Mouse (Mus musculus): ENCODE data around the gene Ppp4r2.
A peak's percentile ranks its signal among the peaks of the same experiment; 100 is the strongest.

Ppp4r2 gene

DNA sequence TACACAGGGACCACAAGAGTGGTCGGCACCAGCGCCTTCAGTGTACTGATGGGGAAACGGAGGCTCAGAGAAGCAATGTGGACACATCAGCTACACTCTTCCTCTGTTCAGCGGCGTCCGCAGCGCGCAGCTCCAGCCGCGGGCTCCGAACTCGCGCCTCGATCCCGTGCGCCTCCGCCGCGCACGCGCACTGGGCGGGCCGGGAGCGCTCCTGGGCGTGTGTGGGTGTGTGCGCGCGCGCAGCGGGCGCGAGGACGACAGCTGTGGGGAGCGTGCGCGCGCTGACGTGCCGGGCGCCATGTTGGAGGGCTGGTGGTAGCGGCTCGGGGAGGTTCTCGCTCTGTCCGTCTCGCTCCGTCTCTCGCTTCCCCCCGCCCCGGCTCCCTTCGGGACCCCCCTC lies at the start of gene Ppp4r2:
Ppp4r2 (plus strand) TSS at position 268 of the 400 bp plus-strand sequence.
- peak; percentile 94 to 96 for DNase-seq

GRCm38 (mm10) chr6:100787726-100788125 lies 45.7 kb upstream of the Ppp4r2 start:
- DNase-seq, result no peak

- no peak for DNase-seq
Measured at GRCm38 (mm10) chr6:100789161-100789560, 44.3 kb upstream of the Ppp4r2 start.

- DNase-seq, result no peak
Measured at GRCm38 (mm10) chr6:100792055-100792659, 41.3 kb upstream of the Ppp4r2 start.

GRCm38 (mm10) chr6:100792973-100793769 lies 40.3 kb upstream of the Ppp4r2 start:
- DNase-seq, result peak in 1 of 2 experiments; percentile 11

DNA sequence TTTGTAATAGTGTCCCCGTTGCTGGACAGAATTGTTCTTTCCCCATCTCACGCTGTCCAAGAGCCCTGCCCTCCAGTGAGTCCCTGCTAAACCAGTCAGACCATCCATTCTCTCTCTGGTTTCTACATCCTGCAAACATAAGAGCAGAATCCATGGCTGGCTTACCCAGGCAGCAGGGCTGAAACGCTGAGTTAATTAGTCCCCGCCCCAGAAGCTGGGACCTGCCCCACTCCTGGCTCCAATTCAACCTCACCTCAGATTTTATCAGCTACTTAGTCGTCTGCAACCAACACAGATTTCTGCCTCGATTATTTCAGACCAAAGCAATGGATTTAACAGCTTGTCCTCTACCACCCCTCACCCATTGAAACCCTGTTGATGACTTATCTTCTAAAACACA lies 37.6 kb upstream of the Ppp4r2 start:
- DNase-seq, result no peak

DNA sequence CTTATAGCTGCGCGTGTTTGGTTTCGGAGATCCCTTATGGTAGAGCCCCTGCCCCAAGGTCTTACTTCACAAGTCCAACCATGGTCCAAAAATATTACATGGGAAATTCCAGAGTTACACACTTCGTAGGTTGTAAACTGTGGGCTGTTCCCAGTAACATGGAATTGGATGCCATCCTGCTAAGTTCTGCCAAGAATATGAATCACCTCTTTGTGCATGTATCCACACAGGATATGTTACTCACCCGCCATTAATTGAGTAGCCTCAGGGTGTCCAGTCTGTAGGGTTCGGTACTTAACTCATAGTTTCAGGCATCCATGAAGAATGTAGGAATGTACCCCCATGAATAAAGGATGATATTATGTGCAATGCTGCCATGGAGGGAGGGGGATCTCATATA lies 34.1 kb upstream of the Ppp4r2 start:
- DNase-seq, result no peak

- DNase-seq, result no peak
Measured at GRCm38 (mm10) chr6:100799766-100800165, 33.7 kb upstream of the Ppp4r2 start.

DNA sequence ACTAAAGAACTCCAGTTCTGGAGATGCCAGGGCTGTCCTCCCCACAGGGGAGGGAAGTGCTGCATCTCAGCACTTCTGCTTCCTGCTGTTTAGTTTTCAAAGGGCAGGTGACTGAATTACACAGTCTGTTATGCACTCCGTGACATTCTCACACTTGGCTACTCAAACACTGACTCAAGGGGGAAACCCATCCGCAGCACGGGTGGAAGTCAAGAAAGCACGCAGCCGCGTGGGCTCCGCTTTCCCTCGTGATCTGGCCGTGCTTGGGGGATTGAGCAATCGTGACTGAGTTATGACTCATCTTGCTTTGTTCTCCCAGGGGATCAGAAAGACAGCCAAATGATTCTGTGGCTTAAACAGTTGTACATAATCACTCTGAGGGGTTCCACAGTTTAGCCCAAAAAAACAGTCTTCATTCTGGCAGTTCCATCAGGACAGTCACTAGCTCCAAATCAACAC lies 32.9 kb upstream of the Ppp4r2 start:
- peak; percentile 31 to 37 for DNase-seq

GRCm38 (mm10) chr6:100802381-100803083 lies 30.9 kb upstream of the Ppp4r2 start:
- DNase-seq, result peak; percentile 39 to 46

GRCm38 (mm10) chr6:100803250-100803649 lies 30.2 kb upstream of the Ppp4r2 start:
- no peak for DNase-seq

GRCm38 (mm10) chr6:100807187-100807586 lies 26.2 kb upstream of the Ppp4r2 start:
- no peak for DNase-seq

DNA sequence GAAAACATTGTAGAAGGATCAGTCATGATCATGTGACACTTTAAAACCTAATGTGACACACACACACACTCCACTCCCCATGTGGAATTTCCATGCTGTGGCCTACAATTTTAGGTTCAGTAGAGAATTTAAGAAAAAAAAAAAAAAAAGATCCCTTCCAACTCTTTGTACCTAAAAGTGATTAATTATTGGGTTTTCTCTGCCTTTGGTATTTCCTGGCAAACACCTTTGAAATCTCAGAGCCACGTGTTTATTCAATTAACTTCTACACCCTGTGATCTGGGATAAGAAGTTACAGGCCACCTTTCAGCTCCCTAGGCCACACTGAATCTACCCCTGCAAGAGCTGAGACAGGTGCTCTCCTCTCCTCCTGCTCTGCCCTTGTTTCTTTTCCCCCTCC lies 25.7 kb upstream of the Ppp4r2 start:
- no peak for DNase-seq

- DNase-seq, result no peak
Measured at GRCm38 (mm10) chr6:100808221-100808778, 25.1 kb upstream of the Ppp4r2 start.

GRCm38 (mm10) chr6:100810117-100810516 lies 23.3 kb upstream of the Ppp4r2 start:
- no peak for DNase-seq

- no peak for DNase-seq
Measured at GRCm38 (mm10) chr6:100811731-100812130, 21.7 kb upstream of the Ppp4r2 start.

DNA sequence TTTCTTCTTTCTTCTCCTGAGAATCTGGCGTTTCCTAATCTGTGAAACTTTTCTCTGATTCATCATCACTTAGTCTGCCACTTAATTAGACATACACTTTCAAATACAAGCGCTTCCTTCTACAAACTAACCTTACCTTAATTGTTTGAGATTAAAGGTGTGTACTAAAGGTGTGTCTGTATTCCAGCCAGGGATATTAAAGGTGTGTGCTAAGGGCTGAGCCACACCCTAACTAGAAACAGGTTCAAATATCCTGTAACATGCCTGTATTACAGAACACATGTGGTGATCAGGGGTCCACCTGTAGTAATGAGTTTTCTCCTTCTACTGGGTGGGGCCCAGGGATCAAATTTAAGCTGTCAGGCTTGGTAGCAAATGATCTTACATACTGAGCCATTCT lies 12.1 kb upstream of the Ppp4r2 start:
- no peak for DNase-seq

DNA sequence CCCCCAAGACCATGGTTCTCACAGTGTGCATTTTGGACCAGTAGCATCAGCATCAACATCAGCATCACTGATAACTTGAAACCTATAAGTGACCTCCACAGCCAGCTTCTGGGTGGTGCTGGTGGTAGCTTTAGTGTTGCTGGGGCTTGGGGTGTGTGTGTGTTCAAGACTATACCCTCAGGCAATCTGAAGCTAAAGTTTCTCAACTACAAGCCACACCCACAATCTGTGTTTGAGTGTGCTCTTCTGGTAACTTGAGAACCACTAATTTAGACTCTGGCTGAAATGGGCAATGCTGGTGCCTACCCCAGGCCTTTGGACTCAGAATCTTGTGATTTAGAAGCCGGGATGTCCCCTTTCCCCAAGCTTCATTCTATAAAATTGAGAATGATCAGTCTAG lies 10.1 kb upstream of the Ppp4r2 start:
- DNase-seq, result no peak

DNA sequence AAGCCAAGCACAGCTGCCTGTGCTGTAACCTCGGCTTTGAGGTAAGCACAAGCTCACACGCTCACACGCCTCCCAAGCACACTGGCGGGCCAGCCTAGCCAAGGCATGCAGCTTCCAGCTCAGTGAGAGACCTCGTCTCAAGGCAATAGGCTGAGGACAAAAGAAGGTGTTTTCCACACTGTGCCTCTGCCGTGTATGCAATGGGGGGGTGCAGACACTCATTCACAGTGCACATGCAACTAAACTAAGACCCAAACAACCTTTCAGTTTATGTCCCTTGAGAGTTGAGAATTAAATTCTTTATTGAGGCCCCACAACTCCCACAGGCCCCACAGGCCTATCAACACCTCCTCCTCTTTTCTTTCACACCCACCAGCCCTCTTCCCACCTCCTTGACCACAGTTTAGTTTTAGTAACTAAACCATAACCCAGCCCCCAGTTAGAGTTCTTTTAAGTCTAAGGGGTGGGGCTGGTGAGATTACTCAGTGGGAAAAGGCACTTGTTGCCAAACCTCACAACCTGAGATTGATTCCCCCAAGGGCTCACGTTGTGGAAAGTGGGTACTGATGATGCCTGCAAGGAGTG lies 8.9 kb upstream of the Ppp4r2 start:
- no peak for DNase-seq

GRCm38 (mm10) chr6:100826046-100826445 lies 7.4 kb upstream of the Ppp4r2 start:
- no peak for DNase-seq

DNA sequence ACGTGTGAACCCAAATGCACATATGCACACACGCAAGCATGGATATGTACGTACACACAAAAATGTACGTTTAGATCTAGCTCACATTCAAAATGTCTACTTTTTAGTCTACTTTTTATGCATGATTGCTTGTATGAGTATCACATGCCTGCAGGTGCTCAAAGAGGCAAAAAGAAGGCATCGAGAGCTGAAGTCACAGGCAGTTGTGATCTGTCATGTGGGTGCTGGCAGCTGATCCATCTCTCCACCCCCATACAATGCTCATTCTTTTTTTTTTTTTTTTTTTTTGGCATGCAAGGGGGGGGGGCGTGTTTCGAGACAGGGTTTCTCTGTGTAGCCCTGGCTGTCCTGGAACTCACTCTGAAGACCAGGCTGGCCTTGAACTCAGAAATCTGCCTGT lies 4.9 kb upstream of the Ppp4r2 start:
- no peak for DNase-seq

- no peak for DNase-seq
Measured at GRCm38 (mm10) chr6:100829770-100830169, 3.7 kb upstream of the Ppp4r2 start.

GRCm38 (mm10) chr6:100831188-100831587 lies 2.2 kb upstream of the Ppp4r2 start:
- DNase-seq, result no peak

Data from cerebellum, postnatal 14 days (tissue).